Mouse (Mus musculus): ENCODE results near the gene Rrad.

Gene Rrad

GRCm38 (mm10) chr8:104613119-104613518 lies 18.0 kb downstream of the Rrad start:
- DNase-seq (ENCODE audit: low spot score in 2 of 2): no peak

- DNase-seq (ENCODE audit: low spot score in 2 of 2): no peak
Measured at GRCm38 (mm10) chr8:104611613-104612012, 19.5 kb downstream of the Rrad start.

- no peak for DNase-seq (ENCODE audit: low spot score in 2 of 2)
Measured at GRCm38 (mm10) chr8:104610185-104610766, 20.9 kb downstream of the Rrad start.

DNA sequence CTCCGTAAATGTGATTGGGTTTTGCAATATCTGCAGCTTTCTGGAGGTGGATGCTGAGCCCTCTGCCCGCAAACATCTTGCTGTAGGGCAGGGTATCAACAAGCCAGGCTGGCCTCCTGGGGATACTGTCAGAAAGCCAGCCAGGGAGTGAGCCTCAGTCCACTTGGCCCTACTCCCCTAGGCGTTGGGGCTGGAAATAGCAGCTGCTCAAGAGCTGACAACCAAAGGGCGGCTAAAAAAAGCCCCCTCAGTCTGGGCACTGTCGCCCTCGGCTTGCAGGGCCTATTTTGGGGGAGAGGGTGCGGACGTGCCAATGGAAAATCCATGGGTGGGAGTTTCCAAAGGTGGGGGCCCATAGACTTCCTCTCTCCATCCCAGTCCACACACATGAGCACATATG lies 21.9 kb downstream of the Rrad start:
- DNase-seq (ENCODE audit: low spot score in 2 of 2): no peak

DNA sequence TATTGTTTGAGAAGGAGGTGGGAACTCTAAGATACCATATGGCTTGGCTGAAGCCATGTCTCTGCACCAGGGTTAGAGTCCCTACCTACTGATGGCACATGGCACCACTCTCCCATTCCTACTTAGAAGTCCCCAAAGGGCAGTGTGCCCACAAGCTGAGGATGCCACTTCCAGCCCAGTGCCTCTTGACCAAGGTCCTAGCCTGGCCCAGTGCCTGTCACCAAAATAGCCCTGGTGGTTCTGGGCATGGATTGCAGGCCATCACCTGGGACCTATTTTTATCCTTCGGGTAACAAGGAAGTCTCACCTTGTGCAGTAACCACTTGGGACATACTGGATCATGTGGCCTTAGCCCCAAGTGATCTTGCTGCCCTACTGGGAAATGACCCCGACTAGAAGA lies 23.2 kb downstream of the Rrad start:
- no peak for DNase-seq (ENCODE audit: low spot score in 2 of 2)

DNA sequence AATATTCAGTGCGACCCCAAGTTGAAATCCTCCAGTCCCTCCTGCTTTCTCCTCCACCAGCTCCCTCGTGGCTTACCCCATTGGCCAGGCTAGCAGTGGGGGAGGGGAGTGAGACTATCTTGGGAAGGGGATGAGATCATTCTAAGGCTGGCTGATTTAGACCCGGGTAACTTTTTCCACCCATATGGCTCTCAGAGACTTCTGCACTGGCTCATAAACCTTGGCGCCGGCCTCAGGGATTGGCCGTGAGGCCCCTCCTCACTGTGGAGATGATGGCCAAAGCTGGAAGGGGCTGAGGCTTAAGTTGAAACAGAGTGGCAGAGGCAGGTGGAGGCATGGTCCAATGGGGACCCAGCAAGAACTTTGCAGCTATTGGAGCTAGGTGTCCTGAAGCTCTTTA lies 24.8 kb downstream of the Rrad start:
- no peak for DNase-seq (ENCODE audit: low spot score in 2 of 2)

DNA sequence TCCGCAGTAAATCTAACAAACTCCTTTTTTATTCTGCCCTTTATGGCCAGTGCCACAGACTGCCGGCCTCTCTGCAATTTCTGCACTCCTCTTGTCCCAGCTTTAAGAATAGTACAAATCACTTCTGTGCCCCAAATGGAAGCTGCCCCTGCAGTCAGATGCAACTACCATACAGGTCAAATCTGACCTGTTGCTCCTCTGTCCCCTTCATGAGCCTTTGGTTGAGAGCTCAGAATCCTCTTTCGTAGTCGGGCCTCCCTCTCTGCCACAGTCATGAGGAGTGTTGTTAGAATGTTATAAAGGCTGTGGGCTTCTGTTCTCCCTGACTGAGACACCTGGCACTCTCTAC lies 27.9 kb downstream of the Rrad start:
- DNase-seq (ENCODE audit: low spot score in 2 of 2): no peak

DNA sequence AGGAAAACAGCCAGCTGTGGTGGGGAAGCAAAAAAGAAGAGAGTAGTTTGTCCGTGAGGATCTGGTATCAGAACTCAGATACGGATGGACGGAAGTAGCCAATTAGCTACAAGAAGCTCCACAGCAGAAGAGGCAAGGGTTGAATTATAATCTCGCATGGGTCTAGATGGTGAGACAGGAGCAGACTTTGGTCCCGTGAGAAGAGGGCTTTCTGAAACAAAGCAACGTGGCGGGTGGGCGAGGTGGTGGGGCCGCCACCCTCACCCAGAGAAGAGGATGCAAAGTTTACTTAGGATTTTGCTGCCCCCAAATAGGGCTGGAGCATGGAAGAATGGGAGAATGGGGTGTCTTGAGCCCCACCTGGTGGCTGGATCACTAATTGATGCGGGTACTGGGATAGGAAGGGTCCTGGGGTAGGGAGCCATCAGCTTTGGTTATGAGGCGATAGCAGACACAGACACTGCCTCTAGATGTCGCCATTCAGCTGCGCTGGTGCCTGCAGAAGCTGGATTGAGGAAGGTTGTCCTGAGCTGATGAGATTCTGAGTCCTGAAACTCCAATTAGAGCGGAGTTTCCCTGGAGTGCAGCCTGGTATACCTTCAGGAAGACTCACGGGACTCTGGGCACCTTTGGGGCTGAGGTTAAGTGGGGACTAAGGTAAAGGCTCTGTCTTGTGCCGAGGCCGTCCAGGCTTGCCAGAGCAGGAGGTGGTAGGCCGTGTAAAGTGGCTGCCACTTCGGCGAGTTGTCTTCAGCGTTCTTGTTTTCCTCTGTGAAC lies 28.5 kb downstream of the Rrad start:
- peak; percentile 66 to 76 for DNase-seq (ENCODE audit: low spot score in 2 of 2)

DNA sequence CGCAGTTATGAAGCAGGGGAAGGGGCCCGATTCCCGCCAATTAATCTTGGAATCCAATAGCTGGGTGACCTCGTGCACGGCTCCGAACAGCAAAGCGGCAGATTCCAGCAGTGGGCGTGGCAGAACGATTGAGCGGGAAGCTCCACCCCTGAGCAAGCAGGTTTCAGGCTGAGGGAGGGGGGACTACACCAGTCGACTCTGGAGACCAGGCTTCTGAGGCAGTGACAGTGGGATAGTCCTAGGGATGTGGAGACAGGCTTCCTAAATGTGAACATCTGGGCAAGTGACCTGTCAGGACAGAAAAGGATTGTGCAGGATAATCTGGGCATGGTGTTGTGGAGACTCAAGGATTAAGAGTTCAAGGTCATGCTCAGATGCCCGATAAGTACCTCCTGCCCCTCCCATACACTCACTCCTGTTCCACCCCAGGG lies 29.2 kb downstream of the Rrad start:
- DNase-seq (ENCODE audit: low spot score in 2 of 2): no peak

GRCm38 (mm10) chr8:104601386-104601785 lies 29.7 kb downstream of the Rrad start:
- DNase-seq (ENCODE audit: low spot score in 2 of 2): no peak

DNA sequence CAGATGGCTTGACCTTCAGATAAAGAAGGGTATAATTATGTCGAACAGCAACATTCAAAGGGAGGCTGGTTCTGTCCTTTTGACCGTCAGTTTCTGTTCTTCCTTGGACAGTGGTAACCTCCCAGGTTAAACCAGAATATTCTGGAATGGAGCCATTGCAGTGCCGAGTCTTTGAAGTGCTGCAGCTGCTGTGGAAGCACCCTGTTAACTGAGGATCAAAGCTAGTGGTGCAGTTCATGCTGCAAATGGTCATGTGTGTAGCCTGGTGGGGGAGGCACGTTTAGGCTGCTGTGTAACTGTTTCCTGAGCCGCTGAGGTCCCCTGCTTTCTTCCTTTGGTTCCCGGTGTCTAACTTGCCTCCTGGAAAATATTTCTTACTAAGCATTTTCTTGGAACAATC lies 32.6 kb downstream of the Rrad start:
- DNase-seq (ENCODE audit: low spot score in 2 of 2): no peak

DNA sequence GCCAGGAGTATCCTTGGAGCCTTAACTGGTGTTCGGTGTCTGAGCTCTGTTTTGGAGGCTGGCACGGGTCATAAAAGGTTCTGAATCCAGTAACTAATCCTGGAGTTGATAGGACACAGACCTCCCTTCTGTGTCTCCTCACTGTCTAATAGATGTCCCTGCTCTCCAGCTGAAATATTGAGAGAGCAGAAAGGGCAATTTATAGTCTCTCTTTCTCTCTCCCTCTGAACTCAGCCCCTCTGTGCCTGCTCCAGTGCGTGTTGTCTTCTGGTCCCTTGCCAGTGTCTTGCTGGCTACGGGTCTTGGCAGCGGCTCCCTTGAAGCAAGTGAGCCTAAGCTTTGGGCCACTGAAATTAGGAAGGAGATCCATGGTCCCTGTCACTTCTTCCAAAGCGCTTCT lies 33.5 kb downstream of the Rrad start:
- DNase-seq (ENCODE audit: low spot score in 2 of 2): no peak

GRCm38 (mm10) chr8:104595773-104596536 lies 35.2 kb downstream of the Rrad start:
- no peak for DNase-seq (ENCODE audit: low spot score in 2 of 2)

DNA sequence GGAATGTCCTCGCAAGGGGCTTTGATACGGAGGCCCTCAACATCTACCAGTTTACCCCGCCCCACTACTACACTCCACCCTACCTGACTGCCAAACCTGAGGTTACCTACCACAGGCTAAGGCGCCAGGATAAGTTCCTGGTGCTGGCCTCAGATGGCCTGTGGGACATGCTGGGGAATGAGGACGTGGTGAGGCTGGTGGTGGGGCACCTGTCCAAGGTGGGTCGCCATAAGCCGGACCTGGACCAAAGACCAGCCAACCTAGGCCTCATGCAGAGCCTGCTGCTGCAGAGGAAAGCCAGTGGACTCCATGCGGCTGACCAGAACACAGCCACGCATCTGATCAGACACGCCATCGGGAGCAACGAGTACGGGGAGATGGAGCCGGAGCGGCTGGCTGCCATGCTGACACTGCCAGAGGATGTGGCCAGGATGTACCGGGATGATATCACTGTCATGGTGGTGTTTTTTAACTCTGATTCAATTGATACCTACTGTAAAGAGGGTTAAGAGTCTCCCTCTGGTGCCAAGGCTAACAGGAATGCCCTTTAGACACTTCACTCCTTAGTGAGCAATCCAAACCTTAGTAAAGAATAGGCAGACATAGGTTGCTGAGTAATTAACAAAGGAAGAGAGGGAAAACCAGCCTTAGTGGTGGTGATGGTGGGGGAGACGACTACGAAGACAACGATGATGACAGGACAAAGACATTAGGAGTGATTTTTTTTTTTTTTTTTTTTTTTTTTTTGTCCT lies 36.3 kb downstream of the Rrad start:
- DNase-seq (ENCODE audit: low spot score in 2 of 2): no peak

- DNase-seq (ENCODE audit: low spot score in 2 of 2): no peak
Measured at GRCm38 (mm10) chr8:104593536-104594325, 37.4 kb downstream of the Rrad start.

DNA sequence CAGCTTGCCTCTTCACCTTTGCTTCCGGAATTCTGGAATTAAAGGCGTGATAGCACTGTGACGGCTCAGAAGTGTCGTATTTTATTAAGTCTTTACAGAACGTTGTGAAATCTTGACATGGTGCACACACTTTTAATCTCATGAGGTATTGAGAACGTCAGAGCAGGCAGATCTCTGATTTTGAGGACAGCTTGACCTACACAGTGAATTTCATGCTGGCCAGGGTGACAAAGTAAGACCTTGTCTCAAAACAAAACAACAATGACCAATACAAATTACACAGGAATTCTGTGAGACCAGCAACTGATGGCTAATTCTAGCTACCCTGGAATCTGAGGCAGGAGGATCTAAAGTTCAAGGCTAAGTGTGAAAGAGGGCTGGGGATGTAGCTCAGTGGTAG lies 38.6 kb downstream of the Rrad start:
- DNase-seq (ENCODE audit: low spot score in 2 of 2): no peak

DNA sequence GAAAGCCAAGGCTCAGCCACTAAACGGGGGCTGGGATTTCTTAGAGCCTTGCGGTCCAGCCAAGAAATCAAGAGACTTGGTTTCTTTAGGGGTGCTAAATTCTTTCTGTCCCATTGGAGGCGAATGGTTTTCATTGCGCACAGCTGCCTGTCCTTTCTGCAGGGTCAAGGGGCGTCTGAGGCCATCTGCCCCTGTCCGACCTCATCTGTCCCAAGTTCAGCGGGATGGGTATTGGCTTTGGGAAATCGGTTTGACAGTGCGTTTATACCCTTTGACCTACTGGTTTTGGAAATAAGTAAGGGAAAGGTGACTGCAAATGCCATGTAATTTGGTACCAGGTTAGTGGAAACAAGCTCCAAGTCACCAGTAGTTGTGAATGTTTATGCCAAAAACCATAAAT lies 39.3 kb downstream of the Rrad start:
- DNase-seq (ENCODE audit: low spot score in 2 of 2): no peak

DNA sequence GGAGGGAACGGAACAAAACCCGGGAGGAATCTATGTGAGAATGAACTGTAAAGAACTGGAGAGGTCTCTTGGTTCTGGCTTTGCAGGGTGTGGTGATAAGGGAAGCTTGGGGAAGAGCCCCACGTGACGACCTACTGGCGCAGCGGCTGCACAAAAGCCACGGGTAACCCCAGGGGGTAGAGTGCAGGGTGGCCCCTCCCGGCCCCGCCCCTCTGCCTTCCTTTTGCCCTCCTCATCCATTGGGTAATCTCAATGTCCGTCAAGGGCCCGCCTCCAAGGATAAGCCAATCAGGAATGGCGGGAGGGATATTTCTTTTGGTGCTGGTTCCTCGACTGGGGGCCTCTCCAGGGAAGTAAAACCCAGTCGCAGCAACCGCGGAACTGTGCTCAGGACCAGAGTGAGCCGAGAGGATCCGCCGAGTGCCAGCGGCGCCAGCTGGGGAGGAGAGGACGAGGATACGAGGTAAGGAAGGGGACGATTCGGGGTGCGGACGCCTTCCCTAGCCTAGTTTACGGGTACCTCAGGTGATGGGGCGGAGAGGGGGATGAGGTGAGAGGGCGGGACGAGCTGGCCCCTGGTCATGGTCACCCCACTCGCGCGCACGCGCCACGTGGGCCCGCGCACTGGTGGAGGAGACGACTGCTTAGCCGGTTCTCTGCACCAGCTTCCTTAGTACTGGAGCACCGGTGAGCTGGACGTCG lies 39.8 kb downstream of the Rrad start, which contains the start of gene Pdp2:
Gene Pdp2 (plus strand): TSS at position 319 of the 702 bp plus-strand sequence.
- peak; percentile 79 to 88 for DNase-seq (ENCODE audit: low spot score in 2 of 2)

DNA sequence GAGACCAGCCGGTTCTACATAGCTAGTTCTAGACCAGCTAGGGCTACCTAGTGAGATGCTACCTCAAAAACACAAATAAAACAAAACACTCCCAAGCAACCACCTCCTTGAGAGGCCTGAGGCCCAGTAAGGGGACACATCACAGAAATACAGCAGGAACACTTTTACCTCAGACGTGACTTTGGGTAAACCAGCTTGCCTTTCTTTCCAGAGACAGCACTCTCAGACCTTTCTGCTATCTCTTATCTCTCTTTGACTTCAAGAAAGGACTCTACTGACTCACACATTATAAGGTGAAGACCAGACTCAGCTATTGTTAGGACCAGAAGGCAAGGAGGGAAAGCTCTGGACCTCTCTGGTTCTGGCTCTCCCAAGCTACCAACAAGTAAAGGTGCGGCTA lies 40.8 kb downstream of the Rrad start:
- no peak for DNase-seq (ENCODE audit: low spot score in 2 of 2)

DNA sequence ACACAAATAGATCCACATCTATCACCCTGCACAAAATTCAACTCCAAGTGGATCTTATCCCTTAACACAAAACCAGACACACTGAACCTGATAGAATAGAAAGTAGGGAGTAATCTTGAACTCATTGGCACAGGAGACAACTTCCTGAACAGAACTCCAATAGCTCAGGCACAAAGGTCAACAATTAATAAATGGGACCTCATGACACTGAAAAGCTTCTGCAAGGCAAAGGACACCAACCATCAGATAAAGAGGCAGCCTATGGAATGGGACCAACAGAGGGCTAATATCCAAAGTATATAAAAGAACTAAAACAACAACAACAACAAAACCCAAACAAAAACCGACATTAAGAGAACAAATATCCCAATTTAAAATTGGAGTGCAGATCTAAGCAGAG lies 46.6 kb downstream of the Rrad start:
- DNase-seq (ENCODE audit: low spot score in 2 of 2): no peak

Data from frontal cortex, postnatal 25 days (tissue).